Mouse (Mus musculus) layer of hippocampus, postnatal 25 days (tissue): ENCODE data around the gene Cacna1c. TPM values are rescaled to one million over a fixed set of nuclear protein-coding genes. Genes with fewer than 3 reads are reported as not detected.

Experiments
- DNase-seq, 2 experiments: peaks; one replicate each; pipeline ENCODE4 v3.0.0; 2022; ENCODE audit warnings: mixed read lengths in 2 of 2, low spot score in 1 of 2; ENCODE audit errors: extremely low spot score in 1 of 2
- total RNA-seq, 2 experiments: library from RNA; stranded (reverse); gene quantifications; 2 replicates each; pipeline ENCODE4 v1.2.3; 2021

The Cacna1c gene
- total RNA-seq, 2 experiments from 2014 or later: 69.0 to 86.7 TPM

- DNase-seq: no peak
Observed at GRCm38 (mm10) chr6:118834046-118834445, 362.2 kb downstream of the Cacna1c start.

DNA sequence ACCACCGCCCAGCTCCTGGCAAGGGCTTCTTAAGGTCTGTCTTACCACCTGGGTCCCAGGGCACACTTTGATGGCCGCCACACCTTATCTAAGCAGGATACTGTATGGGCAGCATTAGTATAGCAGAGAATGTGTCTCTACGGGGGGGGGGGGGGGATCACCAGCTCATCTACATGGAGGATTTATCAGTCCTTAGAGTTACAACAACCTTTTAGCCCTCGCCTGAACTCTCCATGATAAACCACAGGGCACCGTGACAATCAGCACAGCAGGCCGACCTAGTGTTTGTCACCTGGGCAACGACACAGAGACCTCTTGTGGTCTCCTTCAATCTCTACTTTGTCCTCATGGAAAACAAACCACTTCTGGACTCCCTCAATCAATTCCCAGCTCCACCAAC is 363.2 kb downstream of the Cacna1c start:
- DNase-seq: no peak

DNA sequence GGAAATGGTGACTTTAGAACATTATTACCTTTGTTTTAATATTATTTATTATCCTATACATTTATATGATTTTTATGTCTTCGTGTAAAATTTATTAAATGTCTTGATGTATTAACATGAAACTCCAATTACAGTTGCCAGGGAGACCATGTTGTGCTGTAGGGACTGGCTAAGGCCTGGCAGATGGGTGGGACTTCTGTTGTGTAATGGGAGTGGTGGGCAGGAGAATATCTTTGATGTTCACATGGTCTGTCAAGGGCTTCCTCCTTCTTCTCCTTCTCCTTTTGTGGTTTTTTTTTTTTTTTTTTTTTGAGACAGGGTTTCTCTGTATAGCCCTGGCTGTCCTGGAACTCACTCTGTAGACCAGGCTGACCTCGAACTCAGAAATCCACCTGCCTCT is 363.6 kb downstream of the Cacna1c start:
- DNase-seq: no peak

DNA sequence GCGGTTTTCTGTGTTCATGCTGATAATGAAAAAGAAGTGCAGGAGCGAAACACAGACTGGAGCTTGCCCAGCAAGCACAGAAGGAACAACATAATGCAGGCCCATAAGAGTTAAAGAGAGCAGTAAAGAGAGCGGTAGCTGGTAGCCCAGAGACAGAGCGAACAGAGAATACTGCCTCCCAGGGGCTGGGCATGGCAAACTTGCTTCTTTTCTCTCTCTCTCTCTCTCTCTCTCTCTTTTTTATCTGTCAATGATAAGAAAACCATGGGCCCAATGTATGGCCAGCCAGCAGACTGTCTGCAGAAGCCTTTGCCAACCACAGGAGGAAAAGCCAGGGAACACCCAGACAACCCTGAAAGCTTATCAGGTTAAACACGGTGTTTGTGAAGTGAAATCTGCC is 365.4 kb downstream of the Cacna1c start:
- DNase-seq: no peak

DNA sequence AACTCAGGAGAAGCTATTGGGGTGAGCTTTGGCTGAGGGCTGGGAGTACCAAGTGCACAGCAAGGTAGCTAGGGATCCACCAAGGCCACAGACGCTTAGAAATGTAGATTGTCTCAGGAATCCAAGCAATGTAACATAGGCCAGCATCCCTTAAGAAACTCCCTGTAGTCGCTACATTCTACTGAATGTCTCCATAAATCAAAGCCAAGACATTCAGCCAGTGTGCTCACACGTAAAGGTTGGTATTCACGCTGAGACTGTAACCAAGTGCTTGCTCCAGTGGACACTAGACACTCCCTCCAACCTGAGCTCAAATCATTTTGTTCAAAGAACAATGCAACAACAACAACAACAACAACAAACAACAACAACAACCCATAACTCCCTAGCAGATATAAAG is 368.0 kb downstream of the Cacna1c start:
- DNase-seq: no peak

DNA sequence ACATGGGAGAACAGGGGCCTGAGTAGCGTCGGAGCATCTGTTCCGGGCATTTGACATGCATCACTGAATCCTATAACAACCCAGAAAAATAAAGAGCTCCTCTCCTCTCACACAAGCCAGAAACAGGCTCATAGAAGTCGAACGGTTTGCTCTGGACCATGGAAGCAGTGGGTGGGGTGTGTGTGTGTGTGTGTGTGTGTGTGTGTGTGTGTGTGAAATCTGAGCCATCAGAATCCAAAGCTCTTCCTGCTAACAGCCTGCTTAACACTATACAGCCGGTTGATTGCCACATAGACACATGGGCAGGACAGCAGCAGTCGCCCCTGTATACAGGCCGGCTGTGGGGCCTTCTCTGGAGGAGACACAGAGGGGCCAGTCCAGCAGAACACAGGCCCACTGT is 368.7 kb downstream of the Cacna1c start:
- no peak for DNase-seq

DNA sequence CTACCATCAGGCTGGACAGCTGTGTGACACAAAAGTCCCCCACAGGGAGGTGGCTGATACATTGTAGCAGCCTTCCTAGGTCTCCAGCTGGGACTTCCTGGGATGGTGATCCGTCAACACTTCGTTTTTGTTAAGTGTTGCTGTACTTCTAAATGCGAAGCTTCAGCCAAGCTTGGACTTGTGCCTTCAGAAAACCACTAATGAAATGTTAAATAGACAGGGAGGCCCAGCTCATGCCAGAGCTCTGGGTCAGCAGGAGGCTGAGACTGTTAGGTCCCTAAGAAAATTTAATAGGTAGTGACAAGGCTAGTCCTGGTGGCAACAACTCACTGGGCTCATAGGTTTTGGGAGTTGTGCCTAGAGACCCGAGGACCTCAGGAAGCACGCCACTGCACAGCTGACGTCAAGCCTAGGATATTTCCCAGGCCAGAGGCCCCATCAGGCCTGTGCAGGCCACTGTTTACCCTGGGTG is 370.8 kb downstream of the Cacna1c start:
- DNase-seq: no peak

GRCm38 (mm10) chr6:118821536-118821935 is 374.7 kb downstream of the Cacna1c start:
- DNase-seq: no peak

GRCm38 (mm10) chr6:118819657-118820056 is 376.6 kb downstream of the Cacna1c start:
- DNase-seq: no peak

DNA sequence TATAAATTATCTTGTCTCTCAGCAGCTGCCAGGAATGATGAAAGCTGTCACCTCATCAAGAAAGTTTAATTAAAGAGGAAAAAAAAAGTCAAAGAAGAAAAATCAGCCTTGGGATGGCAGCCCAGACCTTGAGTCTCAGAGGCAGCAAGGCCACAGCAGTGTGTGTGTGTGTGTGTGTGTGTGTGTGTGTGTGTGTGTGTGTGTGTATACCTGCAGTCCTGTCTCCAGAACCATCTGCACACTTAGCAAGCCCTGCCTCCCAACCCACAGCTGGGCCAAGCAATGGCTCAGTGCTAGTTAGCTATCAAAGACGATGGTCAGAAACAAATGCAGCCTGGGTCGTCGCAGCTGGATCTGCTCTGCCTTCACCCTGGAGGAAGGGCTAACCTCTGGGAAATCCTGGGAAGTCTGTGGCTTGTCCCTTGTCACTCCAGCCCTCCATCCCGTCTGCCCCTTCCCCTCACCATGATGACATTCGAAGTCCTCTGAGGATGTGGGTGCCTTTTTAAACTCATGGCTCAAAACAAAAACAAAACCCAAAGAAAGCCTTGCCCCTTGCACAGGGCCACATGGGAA is 378.2 kb downstream of the Cacna1c start:
- DNase-seq: no peak

DNA sequence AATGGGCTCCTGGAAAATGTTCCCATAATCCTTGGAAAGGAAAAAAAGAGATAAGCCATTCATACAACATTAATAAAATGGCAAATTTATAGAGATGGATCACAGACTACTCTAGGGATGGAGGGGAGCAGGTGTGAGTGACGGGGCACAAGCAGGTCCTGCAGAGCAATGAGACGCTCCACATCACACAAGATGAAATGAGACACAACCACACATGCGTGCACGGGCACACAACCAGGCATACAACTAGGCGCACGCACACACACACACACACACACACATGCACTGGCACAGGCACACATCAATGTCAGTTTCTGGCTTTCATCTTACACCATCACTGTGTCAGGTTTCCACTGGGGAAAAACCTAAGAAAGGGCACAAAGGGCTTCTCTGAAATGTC is 380.0 kb downstream of the Cacna1c start:
- no peak for DNase-seq

GRCm38 (mm10) chr6:118812556-118812955 is 383.7 kb downstream of the Cacna1c start:
- no peak for DNase-seq

DNA sequence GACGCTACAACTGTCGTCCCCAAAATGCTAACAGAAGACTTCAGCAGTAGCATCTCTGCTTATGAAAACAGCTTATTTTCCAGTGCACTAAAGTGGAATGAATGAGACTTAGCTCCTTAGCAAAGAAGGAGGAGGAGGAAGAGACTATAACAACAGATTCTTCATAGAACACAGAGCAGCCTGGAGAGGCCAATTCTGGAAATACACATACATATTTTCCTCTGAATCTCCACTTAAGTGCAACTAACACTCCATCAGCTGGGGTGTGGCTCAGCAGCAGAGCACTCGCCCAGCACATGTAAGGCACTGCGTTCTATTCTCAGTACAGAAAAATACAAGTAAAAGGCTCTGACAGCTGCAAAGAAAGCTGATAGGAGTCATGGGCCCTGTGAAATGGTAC is 384.2 kb downstream of the Cacna1c start:
- no peak for DNase-seq

DNA sequence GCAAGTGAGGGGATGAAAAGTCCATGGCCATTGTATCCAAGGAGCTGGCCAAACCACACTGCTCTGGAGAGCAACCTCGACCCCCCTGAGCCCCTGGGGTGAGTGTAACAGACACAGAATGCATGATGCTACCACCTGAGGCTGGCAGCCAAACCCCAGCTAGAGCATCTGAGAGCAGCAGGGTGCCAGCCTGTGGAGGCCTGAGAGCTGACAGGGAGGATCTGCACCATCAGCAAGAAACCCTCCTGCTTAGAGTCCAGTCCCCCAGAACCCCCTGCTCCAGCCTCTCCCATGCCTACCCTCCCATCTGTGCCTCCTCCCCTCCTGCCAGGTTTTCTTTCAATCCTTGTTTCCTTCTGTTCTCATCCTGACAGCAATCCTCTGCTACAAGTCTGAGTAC is 385.4 kb downstream of the Cacna1c start:
- DNase-seq: no peak

- DNase-seq: no peak
Observed at GRCm38 (mm10) chr6:118805139-118805538, 391.1 kb downstream of the Cacna1c start.

- DNase-seq: no peak
Observed at GRCm38 (mm10) chr6:118802286-118802685, 393.9 kb downstream of the Cacna1c start.

DNA sequence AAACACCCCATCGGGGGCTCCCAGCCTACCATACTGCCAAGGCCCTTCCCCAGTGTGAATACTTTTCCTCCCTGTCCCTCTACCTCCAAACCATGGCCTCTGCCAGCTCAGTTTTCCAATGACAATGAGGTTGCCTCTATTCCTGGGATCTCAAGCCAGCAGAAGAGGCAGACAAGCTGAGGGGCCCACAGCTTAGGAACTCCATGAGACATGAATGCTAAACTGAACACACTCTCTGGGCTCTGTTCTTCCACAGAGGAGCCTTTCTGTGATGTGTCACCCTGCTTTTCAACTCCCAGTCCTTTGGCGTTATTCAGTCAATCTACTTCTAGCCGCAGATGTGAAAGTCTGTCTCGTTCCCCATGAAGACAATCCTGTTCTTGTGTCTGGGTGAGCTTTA is 399.8 kb downstream of the Cacna1c start:
- DNase-seq: no peak

DNA sequence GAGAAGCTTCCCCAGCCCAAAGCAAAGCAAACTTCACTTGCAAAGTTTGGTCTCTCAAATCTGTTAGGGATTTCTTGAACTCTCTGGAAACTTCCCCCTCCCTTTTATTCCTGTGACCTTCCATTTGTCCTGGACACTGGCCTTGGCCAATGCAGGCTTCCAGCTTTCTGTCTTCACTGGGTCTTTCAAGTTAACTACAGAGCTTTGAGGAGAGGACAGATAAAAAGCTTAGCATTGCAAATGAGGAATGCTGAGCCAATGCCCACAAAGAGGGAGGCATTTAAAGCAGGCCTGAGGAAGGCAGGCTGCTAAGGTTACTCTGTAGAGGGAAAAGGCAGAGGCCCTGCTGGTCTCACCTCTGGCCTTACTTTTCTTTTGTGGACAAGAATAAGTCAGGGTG is 400.5 kb downstream of the Cacna1c start:
- DNase-seq: no peak

DNA sequence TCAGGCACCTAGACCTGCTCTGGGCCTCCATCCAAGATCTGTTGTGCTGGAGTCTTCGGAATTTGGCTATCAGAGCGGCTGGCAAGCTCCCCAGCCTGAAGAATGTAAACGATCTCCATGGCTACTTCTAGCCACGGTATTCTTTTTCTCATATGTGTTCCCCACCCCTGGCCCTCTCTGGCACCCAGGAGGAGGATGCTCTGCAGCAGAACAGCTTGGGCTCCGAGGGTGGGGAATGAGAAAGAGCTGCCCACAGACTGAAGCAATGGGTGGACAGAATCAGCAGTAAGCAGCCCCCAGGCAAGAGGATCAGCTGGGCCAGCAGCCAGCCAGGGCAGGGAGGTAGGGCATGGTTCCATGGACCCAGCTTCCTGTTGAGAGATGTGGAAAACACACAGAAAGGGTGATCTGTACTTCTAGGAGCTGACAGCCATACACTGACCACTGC is 404.3 kb downstream of the Cacna1c start:
- DNase-seq: no peak

- no peak for DNase-seq
Observed at GRCm38 (mm10) chr6:118787933-118788332, 408.3 kb downstream of the Cacna1c start.

DNA sequence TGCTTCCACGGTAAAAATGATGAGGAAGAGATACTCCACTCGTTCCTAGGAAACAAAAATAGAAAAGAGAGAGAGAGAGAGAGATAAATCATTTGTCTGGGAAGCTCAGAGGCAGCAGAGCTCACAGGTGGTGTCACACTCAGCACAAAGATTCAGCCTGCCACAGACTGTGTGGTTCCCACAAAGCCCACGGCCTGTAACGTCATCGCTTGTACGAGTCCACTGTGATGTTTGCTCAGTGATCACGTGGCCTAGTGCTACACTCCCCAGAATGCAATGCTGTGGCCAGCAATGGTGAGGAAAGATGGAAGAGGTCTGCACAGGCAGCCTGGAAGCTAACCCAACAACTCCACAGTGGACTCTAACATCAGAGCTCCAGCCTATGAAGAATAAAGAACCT is 415.9 kb downstream of the Cacna1c start:
- no peak for DNase-seq

GRCm38 (mm10) chr6:118779201-118779600 is 417.0 kb downstream of the Cacna1c start:
- DNase-seq: no peak

DNA sequence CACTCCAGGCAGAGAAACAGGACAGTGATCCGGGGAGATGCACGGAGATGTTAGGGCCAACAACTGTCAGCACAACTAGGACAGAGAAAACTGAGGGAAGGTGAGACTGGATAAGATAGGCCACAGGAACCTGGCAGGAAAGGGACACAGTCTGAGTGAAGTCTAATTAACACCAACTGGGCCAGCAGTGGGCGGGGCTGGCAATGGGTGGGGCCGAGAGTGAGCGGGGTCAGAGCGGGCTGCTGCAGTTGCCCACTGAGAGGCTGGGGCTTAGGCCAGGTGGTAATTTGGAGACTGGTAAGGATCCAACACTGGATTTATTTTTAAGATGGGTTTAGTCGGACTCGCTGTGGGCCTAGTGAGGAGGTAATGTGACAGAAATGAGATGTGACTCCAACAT is 418.8 kb downstream of the Cacna1c start:
- DNase-seq: no peak
